Mouse (Mus musculus) urinary bladder, postnatal 36 days (tissue): ENCODE measurements around the gene Anks1b.

Experiments
- DNase-seq, 2 experiments: peaks; one replicate each; pipeline ENCODE4 v3.0.0; 2022; ENCODE audit warnings: low spot score in 2 of 2, mixed read lengths in 1 of 2

Gene Anks1b

GRCm38 (mm10) chr10:90723941-90724341, 850.6 kb downstream of the Anks1b start:
- no peak for DNase-seq

GRCm38 (mm10) chr10:90724931-90725330, 851.6 kb downstream of the Anks1b start:
- DNase-seq, result no peak

GRCm38 (mm10) chr10:90728401-90729358, 855.4 kb downstream of the Anks1b start:
- peak in 1 of 2 experiments; percentile 44 for DNase-seq

- no peak for DNase-seq
Observed at GRCm38 (mm10) chr10:90729527-90729926, 856.2 kb downstream of the Anks1b start.

GRCm38 (mm10) chr10:90732823-90733222, 859.5 kb downstream of the Anks1b start:
- no peak for DNase-seq

- DNase-seq, result no peak
Observed at GRCm38 (mm10) chr10:90733632-90734031, 860.3 kb downstream of the Anks1b start.

- no peak for DNase-seq
Observed at GRCm38 (mm10) chr10:90738475-90738874, 865.2 kb downstream of the Anks1b start.

- DNase-seq, result no peak
Observed at GRCm38 (mm10) chr10:90740956-90741355, 867.6 kb downstream of the Anks1b start.

GRCm38 (mm10) chr10:90751889-90752288, 878.6 kb downstream of the Anks1b start:
- no peak for DNase-seq

GRCm38 (mm10) chr10:90753106-90753505, 879.8 kb downstream of the Anks1b start:
- no peak for DNase-seq

GRCm38 (mm10) chr10:90757773-90758172, 884.5 kb downstream of the Anks1b start:
- no peak for DNase-seq

- no peak for DNase-seq
Observed at GRCm38 (mm10) chr10:90759929-90760328, 886.6 kb downstream of the Anks1b start.

GRCm38 (mm10) chr10:90766261-90766660, 893.0 kb downstream of the Anks1b start:
- DNase-seq, result no peak

GRCm38 (mm10) chr10:90770403-90770955, 897.2 kb downstream of the Anks1b start:
- no peak for DNase-seq

GRCm38 (mm10) chr10:90771046-90771445, 897.7 kb downstream of the Anks1b start:
- DNase-seq, result no peak

GRCm38 (mm10) chr10:90771471-90772226, 898.3 kb downstream of the Anks1b start:
- DNase-seq, result no peak

GRCm38 (mm10) chr10:90779561-90780400, 906.5 kb downstream of the Anks1b start:
- no peak for DNase-seq

GRCm38 (mm10) chr10:90784981-90785650, 911.8 kb downstream of the Anks1b start:
- no peak for DNase-seq

- DNase-seq, result no peak
Observed at GRCm38 (mm10) chr10:90785680-90786079, 912.4 kb downstream of the Anks1b start.

- no peak for DNase-seq
Observed at GRCm38 (mm10) chr10:90803112-90803511, 929.8 kb downstream of the Anks1b start.

GRCm38 (mm10) chr10:90804602-90805095, 931.3 kb downstream of the Anks1b start:
- no peak for DNase-seq
